Mouse (Mus musculus) MN1 (cell line): Measurements from ENCODE around the gene Ren1.

Source experiments
- DNase-seq: peaks from one replicate; pipeline ENCODE4 v3.0.0-alpha.2; 2016; ENCODE audit warnings: low spot score

Ren1 gene

GRCm38 (mm10) chr1:133344357-133344756 lies 6.0 kb upstream of the Ren1 start:
- DNase-seq = no peak

- no peak for DNase-seq
Measured at GRCm38 (mm10) chr1:133346531-133346930, 3.8 kb upstream of the Ren1 start.

GRCm38 (mm10) chr1:133347226-133347625 lies 3.1 kb upstream of the Ren1 start:
- DNase-seq = no peak

GRCm38 (mm10) chr1:133347693-133348520 lies 2.4 kb upstream of the Ren1 start:
- no peak for DNase-seq

GRCm38 (mm10) chr1:133351762-133352161 lies 1.5 kb downstream of the Ren1 start:
- DNase-seq = no peak

GRCm38 (mm10) chr1:133353371-133353809 lies 3.1 kb downstream of the Ren1 start:
- DNase-seq = peak; percentile 89

GRCm38 (mm10) chr1:133355469-133355868 lies 5.2 kb downstream of the Ren1 start:
- DNase-seq = no peak

GRCm38 (mm10) chr1:133355912-133356311 lies 5.6 kb downstream of the Ren1 start:
- DNase-seq = no peak

GRCm38 (mm10) chr1:133356330-133356729 lies 6.0 kb downstream of the Ren1 start:
- DNase-seq = no peak

- DNase-seq = no peak
Measured at GRCm38 (mm10) chr1:133361006-133361405, 10.7 kb downstream of the Ren1 start.

- DNase-seq = no peak
Measured at GRCm38 (mm10) chr1:133362103-133362502, 11.8 kb downstream of the Ren1 start.

- DNase-seq = peak; percentile 91
Measured at GRCm38 (mm10) chr1:133363276-133364021, 13.1 kb downstream of the Ren1 start, which contains the start of gene Etnk2. Etnk2 (plus strand) TSS chr1:133363572.

GRCm38 (mm10) chr1:133364022-133364630 lies 13.8 kb downstream of the Ren1 start:
- DNase-seq = no peak

GRCm38 (mm10) chr1:133364890-133365289 lies 14.6 kb downstream of the Ren1 start:
- DNase-seq = peak; percentile 48

GRCm38 (mm10) chr1:133366951-133367605 lies 16.8 kb downstream of the Ren1 start:
- DNase-seq = no peak

GRCm38 (mm10) chr1:133367606-133368488 lies 17.5 kb downstream of the Ren1 start:
- DNase-seq = no peak

GRCm38 (mm10) chr1:133368644-133369043 lies 18.3 kb downstream of the Ren1 start:
- no peak for DNase-seq

GRCm38 (mm10) chr1:133370352-133370751 lies 20.0 kb downstream of the Ren1 start:
- no peak for DNase-seq

- no peak for DNase-seq
Measured at GRCm38 (mm10) chr1:133371431-133371830, 21.1 kb downstream of the Ren1 start.

GRCm38 (mm10) chr1:133372113-133372512 lies 21.8 kb downstream of the Ren1 start:
- no peak for DNase-seq

GRCm38 (mm10) chr1:133375696-133376346 lies 25.5 kb downstream of the Ren1 start:
- no peak for DNase-seq
